Mouse (Mus musculus) lung, adult 2 months (tissue): ENCODE data around the gene Gprc5d. TPM values are rescaled to one million over a fixed set of nuclear protein-coding genes. Genes with fewer than 3 reads are reported as not detected.

Experiments
- DNase-seq: peaks from one replicate; pipeline ENCODE4 v3.0.0; 2022
- H3K4me1 ChIP-seq: fragments of 200-500 bp; 2 replicates; pipeline ENCODE4 v1.6.1; 2011; ENCODE audit warnings: low read length; ENCODE audit not compliant: control insufficient read depth, insufficient read depth
- H3K4me3 ChIP-seq: fragments of 200-500 bp; replicated peaks from 2 replicates; pipeline ENCODE3; 2011; ENCODE audit warnings: low read depth, mild to moderate bottlenecking, control low read depth, low read length; ENCODE audit errors: extremely low read depth
- CTCF ChIP-seq: fragments of 200-500 bp; IDR thresholded peaks from 2 replicates; pipeline ENCODE4 v1.5.1; 2011; ENCODE audit warnings: mild to moderate bottlenecking, low read length, control low read depth; ENCODE audit not compliant: insufficient read depth
- POLR2A ChIP-seq: fragments of 200-500 bp; IDR thresholded peaks from 2 replicates; pipeline ENCODE4 v1.6.1; 2011; ENCODE audit warnings: low read depth, mild to moderate bottlenecking, control low read depth, low read length, borderline replicate concordance; ENCODE audit errors: extremely low read depth
- WGBS: fragments of 180-500 bp; shearing (Covaris S2); methylation state at CpG from one replicate; pipeline ENCODE4 v1.1.7; 2018; 5-methylcytosine and 5-hydroxymethylcytosine counted together
- polyA plus RNA-seq: library from polyadenylated mRNA; depleted of rRNA; stranded (reverse); fragments of >200 nt; gene quantifications from 2 replicates; pipeline ENCODE4 v1.2.3, GENCODE M21; 2012

Gprc5d gene
- polyA plus RNA-seq, 1 experiment, result 0.17 TPM

DNA sequence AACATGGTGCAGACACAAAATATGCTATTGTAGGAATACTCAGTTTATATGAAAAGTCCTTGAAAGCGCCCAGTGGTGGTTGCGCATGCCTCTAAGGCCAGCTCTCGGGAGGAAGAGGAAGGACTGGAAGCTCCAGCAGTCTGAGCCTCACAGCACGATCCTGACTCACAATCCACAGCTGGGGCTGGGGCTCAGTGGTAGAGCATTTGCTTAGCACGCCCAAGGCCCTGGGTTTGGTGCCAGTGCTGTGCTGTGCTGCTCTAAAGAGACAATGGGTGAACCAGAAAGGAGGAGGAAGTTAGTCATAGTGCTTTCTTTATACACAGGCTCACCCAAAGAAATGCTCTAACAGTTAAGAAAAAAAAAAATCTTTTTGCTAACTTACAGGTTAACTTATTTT, 35.6 kb upstream of the Gprc5d start:
- no peaks in the 10 kb centered on the region for H3K4me1 ChIP-seq
- no peak for TF ChIP-seq POLR2A
- no peak for TF ChIP-seq CTCF
- 69% methylated on average over 5 of the region's 5 CpGs for WGBS
- DNase-seq, result no peak
- H3K4me3 ChIP-seq, result no peak overlapping the region

DNA sequence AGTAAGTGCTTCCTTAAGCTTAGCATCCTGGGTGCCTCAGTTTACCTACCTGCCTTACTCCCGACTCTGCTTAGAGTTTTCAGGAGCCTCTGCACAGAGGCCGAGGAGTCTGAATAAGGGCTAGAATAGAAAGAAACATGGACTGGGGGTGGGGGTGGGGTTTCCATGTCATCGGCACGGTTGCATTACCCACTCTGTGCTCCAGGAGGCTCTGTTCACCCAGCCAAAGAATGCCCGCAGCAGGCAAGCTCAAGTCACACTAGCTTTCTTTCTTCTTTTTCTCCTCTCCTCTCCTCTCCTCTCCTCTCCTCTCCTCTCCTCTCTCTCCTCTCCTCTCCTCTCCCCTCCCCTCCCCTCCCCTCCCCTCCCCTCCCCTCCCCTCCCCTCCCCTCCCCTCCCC, 32.2 kb upstream of the Gprc5d start:
- 33% methylated on average over 5 of the region's 5 CpGs for WGBS
- TF ChIP-seq CTCF (peak; percentile 78), POLR2A (no peak)
- H3K4me1 ChIP-seq, result no peaks in the 10 kb centered on the region
- H3K4me3 ChIP-seq, result no peak overlapping the region
- DNase-seq, result no peak

DNA sequence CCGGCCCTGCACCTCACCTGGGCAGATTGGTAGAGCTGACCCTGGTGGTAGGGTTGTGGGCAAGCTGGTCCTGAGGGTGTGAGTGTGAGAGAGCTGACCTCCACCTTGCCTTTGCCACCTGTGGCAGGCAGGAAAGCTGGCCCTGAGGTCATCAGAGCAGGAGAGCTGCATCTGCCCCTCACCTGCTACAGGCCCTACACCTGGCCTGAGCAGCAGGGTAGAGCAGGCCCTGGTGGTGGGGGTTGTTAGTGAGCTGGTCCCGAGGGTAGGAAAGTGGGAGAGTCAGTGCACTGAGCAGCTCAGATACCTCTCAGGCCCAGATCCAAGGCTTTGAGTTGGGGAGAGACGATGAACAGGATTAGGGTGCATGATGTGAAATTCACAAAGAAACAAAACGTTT, 31.6 kb upstream of the Gprc5d start:
- no peak for TF ChIP-seq CTCF
- TF ChIP-seq POLR2A, result no peak
- Histone ChIP-seq H3K4me3 (no peak overlapping the region), H3K4me1 (no peaks in the 10 kb centered on the region)
- 80% methylated on average over 4 of the region's 4 CpGs for WGBS
- no peak for DNase-seq

DNA sequence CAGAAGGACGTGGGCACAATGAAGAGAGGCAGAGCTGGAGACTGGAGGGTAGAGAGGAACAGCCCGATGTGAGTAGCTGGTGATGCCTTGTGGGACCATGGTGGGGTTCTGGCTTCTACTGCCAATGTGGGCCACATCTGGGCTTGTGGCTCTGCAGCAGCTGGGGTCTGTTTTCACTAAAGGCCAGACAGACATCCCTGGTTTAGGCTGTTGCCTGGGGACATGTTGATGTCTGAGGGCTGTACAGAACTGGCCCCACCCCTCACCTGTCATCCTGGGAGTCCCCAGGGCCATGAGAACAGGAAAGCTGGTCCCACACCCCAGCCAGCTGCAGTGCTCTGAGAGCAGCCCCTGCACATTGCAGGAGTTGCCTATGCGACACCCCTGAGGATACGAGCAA, 31.1 kb upstream of the Gprc5d start:
- no peak for DNase-seq
- TF ChIP-seq CTCF (no peak), POLR2A (no peak)
- Histone ChIP-seq H3K4me1 (no peaks in the 10 kb centered on the region), H3K4me3 (no peak overlapping the region)
- 86% methylated on average over 4 of the region's 4 CpGs for WGBS

DNA sequence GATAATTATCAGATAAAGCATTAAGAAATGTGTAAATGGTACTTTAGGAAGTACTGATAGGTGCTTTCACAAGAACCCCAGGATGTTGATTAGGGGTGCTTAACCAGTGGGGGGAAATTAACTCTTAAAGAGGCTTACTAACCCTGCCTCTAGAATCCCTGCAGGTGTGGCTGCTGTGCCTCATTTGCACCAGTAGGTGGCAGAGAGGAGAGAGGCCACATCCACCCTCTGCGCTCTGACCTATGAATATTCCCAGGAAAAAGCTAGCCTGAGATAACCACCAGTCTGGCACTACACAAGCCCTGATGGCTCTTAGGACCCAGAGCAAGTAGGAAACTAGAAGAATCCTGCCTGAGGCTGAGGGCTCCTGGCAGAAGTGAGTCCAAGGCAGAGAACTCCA, 30.4 kb upstream of the Gprc5d start:
- Histone ChIP-seq H3K4me3 (no peak overlapping the region), H3K4me1 (no peaks in the 10 kb centered on the region)
- TF ChIP-seq POLR2A (no peak), CTCF (peak; percentile 84)
- peak; percentile 41 for DNase-seq
- WGBS, result 38% methylated on average over 1 of the region's 1 CpGs

DNA sequence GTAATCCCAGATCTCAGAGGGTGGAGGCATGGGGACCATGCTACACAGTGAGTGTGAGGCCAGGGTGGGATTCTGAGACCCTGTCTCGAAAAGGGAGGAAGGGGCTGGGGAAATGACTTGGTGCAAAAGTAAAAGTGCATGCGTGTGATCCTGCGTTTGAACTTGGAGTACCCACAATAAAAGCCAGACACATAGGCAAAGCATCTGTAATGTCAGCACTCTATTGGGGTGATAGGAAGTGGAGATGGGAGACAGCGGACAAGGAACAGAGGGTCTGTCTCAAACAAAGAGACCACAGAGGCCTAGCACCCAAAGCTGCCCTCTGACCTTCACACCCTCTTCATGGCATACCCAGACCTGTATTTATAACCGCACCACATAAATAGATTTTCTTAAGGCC, 27.9 kb upstream of the Gprc5d start:
- no peak for TF ChIP-seq POLR2A
- TF ChIP-seq CTCF, result no peak
- Histone ChIP-seq H3K4me1 (no peaks in the 10 kb centered on the region), H3K4me3 (no peak overlapping the region)
- WGBS, result 87% methylated on average over 5 of the region's 5 CpGs
- no peak for DNase-seq

DNA sequence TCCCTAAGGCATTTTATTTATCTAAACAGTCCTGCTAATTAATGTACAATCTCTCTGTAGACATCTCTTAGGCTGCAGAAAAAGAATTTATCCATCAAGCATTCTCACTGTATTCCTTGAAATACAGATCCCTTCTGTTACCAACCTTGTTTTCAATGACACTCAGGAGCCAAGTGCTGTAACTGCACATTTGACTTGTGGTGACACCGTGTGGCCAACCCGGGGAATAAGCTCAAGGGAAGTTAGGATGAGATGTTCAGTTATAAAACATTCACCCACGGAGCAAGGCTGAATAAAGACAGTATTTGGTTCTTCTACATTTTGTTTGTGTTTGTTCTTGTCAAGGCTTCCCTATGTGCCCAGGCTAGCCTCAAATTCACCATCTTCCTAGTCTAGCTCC, 26.4 kb upstream of the Gprc5d start:
- no peaks in the 10 kb centered on the region for H3K4me1 ChIP-seq
- TF ChIP-seq CTCF, result peak; percentile 77
- TF ChIP-seq POLR2A, result no peak
- H3K4me3 ChIP-seq, result no peak overlapping the region
- WGBS, result under 1% methylated on average over 3 of the region's 3 CpGs
- DNase-seq, result no peak

DNA sequence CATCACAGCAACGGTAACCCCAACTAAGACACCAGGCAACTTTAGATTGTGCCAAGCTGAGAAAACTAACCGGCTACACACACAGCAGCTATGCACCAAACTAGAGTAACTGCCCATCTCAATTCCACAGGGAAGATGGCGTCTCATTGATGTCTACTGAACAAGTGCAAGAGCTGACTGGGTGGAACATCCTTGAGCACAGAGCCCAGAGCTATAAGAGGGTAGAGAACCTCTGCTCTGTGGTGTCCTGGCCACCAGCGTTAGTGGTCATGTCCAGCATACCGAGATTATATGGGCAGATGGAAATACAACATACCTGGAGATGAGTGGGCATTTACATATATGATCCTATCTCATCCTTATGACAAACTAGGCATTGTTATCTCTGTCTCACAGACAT, 25.1 kb upstream of the Gprc5d start:
- Histone ChIP-seq H3K4me3 (no peak overlapping the region), H3K4me1 (no peaks in the 10 kb centered on the region)
- 96% methylated on average over 5 of the region's 5 CpGs for WGBS
- no peak for TF ChIP-seq CTCF
- no peak for TF ChIP-seq POLR2A
- DNase-seq, result no peak

DNA sequence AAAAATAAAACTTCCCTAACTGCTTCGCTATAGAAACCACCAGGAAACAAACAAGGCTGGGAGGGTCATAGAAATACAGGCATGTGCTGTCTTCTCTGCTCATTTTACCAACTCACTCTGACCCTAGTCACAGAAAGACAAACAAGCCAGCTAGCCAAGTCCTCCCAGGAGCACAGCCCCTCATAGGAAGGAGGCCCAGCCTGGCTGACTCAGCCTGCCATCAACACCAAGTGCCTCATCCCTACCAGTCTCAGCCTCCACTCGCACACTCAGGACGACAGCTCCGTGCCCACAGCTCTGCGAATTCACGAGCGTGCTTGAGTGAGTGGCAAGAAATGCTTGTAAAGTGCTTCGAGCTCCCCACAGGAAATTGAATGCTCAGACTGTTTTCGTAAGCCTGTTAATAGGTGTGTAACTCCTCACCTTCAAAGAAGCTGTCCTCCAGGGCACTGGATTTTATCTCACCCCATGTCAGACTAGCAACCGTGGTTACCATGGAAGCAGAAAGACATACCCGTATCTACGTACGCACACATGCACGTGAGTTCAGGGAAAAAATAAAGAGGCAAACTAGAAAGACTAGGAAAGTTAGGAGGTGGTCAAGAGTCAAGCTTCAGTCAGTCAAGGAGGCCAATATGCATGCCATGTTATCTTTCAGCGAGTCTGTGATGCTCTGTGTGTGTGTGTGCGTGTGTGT, 23.5 kb upstream of the Gprc5d start:
- no peak overlapping the region for H3K4me3 ChIP-seq
- WGBS, result 56% methylated on average over 16 of the region's 16 CpGs
- H3K4me1 ChIP-seq, result no peaks in the 10 kb centered on the region
- DNase-seq, result no peak
- TF ChIP-seq CTCF (no peak), POLR2A (no peak)

DNA sequence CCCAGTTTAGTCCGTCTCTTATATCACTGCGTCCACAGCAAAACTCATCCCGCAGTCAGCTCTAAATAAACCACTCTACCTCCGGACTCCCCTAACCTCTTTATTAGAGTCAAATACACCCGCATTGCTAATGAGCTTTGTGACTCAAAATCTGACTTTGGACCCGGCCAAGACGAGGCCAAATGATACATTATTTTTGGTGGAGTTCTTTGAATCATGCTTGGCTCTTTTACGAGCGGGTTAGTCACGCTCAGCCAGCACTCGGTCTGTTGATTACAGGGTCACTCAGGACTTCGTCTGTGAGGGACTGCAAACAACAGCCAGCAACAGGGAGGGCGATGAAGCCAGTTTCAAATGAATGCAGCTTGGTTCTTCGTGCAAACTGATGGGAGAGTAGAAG, 20.7 kb upstream of the Gprc5d start:
- Histone ChIP-seq H3K4me1 (no peaks in the 10 kb centered on the region), H3K4me3 (no peak overlapping the region)
- WGBS, result 80% methylated on average over 14 of the region's 14 CpGs
- DNase-seq, result no peak
- no peak for TF ChIP-seq CTCF
- TF ChIP-seq POLR2A, result no peak
